Mouse (Mus musculus): ENCODE data around the gene Arglu1.

Gene Arglu1

GRCm38 (mm10) chr8:8621236-8621917 is 68.9 kb downstream of the Arglu1 start:
- DNase-seq, result peak; percentile 34 to 43

- peak; percentile 44 to 46 for DNase-seq
Measured at GRCm38 (mm10) chr8:8620536-8620935, 69.8 kb downstream of the Arglu1 start.

- no peak for DNase-seq
Measured at GRCm38 (mm10) chr8:8619221-8620194, 70.8 kb downstream of the Arglu1 start.
